Mouse (Mus musculus) left cerebral cortex, adult 2 months (tissue): ENCODE data around the gene Dlst. TPM values are rescaled to one million over a fixed set of nuclear protein-coding genes. Genes with fewer than 3 reads are reported as not detected.

Experiments
- DNase-seq, 2 experiments: peaks; one replicate each; pipeline ENCODE4 v3.0.0; 2021 to 2022; ENCODE audit warnings: low spot score in 2 of 2, mixed read lengths in 1 of 2; ENCODE audit errors: extremely low spot score in 1 of 2
- H3K27ac ChIP-seq: fragments of 200-600 bp; 2 replicates; pipeline ENCODE4 v1.8.1; 2022
- H3K4me3 ChIP-seq: fragments of 200-600 bp; 2 replicates; pipeline ENCODE4 v1.8.1; 2022
- CTCF ChIP-seq: fragments of 200-600 bp; IDR thresholded peaks from 2 replicates; pipeline ENCODE4 v1.8.1; 2022; ENCODE audit warnings: antibody characterized with exemption, mild to moderate bottlenecking, moderate library complexity
- intact Hi-C: fragments of 180-260 bp; cut with DNase I; formaldehyde crosslinking; loops from one replicate; pipeline ENCODE4 v1.15.1; 2025
- total RNA-seq, 2 experiments: library from RNA; stranded (reverse); gene quantifications; 2 replicates each; pipeline ENCODE4 v1.2.3; 2021

Dlst gene
- total RNA-seq, 2 experiments from 2014 or later: 146 to 156 TPM

DNA sequence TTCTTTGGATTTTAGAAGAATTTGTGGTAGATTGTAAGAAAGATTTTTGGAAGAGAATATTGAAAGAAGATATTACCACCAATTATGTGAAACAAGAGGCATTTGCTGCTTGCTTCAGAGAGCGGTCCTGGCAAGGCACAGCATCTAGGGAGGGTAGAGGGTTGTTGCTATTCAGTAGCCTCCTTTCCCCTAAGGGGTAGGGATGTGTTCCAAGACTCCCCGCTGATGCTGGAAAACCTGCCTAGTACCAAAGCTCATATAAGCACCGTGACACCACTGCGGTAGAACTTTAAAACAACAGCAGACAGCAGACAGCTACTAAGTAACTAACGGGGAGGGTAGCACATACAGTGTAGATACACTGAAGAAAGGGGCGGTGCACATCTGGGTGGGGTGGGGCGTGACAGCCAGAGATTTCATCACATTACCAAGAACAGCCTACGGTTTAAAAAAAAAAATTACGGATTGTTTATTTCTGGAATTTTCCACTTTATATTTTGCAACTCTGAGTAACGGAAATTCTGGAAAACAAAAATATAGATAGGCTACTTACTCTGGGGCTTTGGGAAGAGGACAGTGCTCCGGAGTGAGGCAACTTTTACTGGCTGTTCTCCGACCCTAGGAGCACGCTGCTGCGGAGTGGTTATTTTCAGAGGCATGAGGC, 47.3 kb downstream of the Dlst start:
- DNase-seq: no peak
- Histone ChIP-seq H3K4me3 (no peak overlapping the region), H3K27ac (no peak overlapping the region)
- intact Hi-C loops: loop anchor here (10.0 kb wide), 1 partner anchor 327 kb away; no protein-coding TSS in a partner anchor
- no peak for TF ChIP-seq CTCF

DNA sequence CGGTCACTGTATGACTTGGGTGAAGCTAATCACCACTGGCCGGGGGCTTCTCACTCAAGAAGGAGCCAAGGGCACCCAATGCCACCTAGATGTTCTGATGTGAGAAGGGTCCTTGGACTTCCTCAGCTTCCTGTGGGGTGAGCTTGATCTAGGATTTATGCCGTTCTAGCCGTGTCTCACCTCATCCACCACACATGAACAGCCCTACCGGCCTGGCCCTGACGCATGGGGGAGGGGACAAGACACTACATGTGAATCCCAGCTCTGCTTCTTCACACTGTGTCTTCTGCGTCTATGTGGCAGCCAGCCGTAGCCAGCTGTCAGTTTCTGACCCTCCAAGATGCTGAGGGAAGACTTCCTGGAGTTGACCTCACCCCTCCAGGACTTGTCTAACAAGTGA, 48.2 kb downstream of the Dlst start:
- intact Hi-C loops: loop anchor here (10.0 kb wide), 1 partner anchor 326 kb away; no protein-coding TSS in a partner anchor
- no peak for DNase-seq

DNA sequence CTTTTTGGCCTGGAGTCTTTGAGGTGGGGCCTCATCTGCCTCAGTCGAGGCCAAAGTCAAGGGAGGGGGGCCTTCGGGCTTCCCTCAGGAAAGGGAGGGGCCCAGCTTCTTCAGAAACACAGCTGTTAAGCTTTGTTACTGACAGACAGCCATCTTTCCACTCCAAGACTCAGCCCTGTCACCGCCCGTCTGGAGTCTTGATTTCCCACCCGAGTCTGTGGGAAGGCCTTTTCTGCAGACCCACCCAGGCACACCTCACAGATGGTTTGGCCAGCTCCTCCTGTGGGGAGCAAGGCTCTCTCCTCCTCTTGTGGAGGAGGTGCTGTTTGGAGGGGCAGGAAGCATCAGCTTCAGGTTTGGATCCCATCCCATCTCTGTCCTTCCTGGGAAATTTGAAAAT, 49.0 kb downstream of the Dlst start:
- no peak overlapping the region for H3K4me3 ChIP-seq
- no peak overlapping the region for H3K27ac ChIP-seq
- DNase-seq: no peak
- intact Hi-C loops: loop anchor here (10.0 kb wide), 1 partner anchor 325 kb away; no protein-coding TSS in a partner anchor
- TF ChIP-seq CTCF: no peak

More for the DNA sequence above, 48.2 kb downstream of the Dlst start:
- H3K27ac ChIP-seq: no peak overlapping the region
- TF ChIP-seq CTCF: no peak
- no peak overlapping the region for H3K4me3 ChIP-seq

DNA sequence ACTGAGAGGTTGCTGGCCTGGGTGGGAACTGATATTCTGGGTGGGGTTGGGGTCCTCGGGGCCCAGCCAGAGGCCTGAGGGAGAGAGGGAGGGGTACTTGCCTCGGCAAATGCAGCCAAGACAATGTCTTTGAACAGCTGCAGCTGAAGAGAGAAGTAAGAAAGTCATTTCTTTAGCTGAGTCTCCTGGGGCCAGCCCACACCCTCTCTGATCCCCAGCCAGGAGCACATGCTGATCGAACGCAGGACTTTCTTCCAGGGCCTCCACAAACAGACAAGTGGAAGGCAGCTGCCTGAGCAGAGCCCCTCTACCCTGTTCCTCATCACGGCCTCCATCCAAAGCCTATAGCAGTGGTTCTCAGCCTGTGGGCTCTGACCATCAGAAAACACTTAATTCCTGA, 54.4 kb downstream of the Dlst start:
- no peak for DNase-seq
- no peak overlapping the region for H3K27ac ChIP-seq
- intact Hi-C loops: no loop called here
- TF ChIP-seq CTCF: no peak
- no peak overlapping the region for H3K4me3 ChIP-seq

DNA sequence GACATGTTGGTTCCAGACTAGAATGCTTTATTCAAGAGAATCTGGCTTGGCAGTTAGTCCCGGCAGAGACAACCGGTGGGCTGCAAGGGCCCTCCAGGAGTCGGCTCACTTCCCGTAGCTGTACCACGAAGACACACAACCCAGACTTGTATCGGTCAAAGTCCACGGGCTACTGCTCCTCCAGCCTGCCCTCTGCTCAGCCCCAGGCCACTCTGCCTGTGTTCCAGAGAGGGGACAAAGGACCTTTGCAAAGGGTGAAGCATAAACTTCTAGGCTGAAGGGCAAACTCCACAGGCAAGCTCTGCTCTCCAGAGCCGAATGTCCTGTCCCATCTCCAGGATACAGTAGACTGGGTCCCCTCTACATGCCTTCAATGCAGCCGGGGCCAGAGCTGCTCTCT, 56.0 kb downstream of the Dlst start:
- Histone ChIP-seq H3K4me3 (no peak overlapping the region), H3K27ac (no peak overlapping the region)
- intact Hi-C loops: no loop called here
- DNase-seq: no peak
- no peak for TF ChIP-seq CTCF

DNA sequence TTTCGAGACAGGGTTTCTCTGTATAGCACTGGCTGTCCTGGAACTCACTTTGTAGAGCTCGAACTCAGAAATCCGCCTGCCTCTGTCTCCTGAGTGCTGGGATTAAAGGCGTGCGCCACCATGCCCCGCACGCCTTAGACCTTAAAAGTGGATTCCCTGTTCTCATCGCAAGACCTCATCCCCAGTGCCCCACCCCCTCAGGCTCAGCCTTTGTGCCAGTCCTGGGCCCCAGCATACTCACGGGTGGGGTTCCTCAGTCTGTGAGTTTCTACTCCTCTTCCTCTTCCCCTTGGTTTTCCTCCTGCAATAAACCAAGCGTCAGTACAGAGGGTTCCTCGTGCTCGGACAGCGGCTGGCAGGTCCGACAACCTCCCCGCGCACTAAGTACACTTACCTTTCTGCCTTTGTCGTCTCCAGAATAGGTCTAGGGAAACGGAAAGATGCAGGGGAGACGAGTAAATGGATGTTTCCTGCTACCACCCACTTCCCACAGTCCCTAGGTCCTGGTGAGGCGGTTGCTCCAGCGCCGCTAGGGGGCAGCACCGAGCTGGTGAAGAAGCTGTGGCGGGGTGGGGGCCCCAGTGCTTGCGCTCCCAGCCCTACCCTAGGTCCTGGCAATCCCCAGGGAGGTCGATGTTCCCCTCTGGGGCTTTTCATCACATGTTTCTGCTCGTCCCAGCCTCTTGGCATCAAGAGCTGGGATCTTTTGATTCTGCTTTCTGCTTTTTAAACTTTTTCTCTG, 58.7 kb downstream of the Dlst start:
- peak; percentile 98 for TF ChIP-seq CTCF
- intact Hi-C loops: loop anchor here (1.0 to 2.0 kb wide), 2 partner anchors 50 to 136 kb away; partner anchors contain the start of gene Eif2b2
- no peak overlapping the region for H3K27ac ChIP-seq
- peak; percentile 81 to 90 for DNase-seq
- H3K4me3 ChIP-seq: peak overlapping the region; percentile 42

DNA sequence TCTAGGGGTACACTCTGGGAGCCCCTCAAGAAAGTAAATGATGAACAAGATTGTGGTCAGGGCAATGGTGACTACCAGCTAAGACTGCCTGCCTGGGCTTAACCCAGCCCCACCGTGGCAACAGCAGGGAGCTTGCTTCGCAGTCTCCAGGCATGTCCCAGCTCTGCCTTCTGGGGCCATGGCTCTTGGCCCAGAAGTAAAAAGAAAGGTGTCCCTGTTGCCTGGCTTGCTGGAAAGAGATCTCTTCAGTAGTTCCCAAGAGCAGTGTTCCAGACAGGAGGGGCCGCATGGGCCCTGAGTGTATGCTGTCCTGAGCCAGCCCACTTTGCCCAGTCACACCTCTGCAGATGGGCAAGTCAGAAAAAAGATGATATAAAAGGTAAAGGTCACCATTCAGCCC, 59.2 kb downstream of the Dlst start:
- DNase-seq: no peak
- TF ChIP-seq CTCF: no peak
- Histone ChIP-seq H3K4me3 (no peak overlapping the region), H3K27ac (no peak overlapping the region)
- intact Hi-C loops: loop anchor here (1.0 to 5.0 kb wide), 3 partner anchors 37 to 135 kb away; partner anchors contain the start of gene Eif2b2

DNA sequence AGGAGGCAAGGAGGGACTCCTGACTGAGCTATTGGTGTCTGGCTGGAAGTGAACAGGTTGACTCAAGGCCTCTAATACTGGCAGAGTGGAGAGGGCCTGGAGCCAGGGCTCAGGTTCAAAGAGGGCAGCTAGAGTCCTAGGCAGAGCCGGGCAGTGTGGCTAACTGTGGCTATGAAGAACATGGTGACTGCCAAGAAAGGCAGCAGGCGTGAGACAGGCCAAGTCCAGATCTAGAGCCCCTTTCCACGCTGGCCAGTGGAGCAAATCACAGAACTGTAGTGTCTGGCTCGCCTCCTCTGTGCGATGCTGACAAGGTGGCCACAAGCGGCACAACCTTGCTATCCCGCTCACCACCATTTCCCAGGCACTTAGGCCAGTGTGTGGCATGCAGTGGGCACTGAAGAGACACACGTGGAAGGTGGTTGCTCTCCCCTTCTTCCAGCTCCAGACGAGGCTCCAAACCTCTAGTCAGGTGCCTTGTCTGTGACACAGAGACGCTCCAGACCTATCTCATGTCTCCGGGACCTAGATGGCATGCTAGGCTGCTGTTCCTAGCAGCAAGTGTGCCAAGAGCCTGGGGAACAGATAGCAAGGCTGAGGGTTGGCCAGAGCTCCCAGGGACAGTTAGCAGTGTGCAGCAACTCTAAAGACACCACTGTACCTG, 59.8 kb downstream of the Dlst start:
- Histone ChIP-seq H3K27ac (no peak overlapping the region), H3K4me3 (no peak overlapping the region)
- no peak for DNase-seq
- intact Hi-C loops: loop anchor here (5.0 kb wide), 1 partner anchor 37 kb away; no protein-coding TSS in a partner anchor
- no peak for TF ChIP-seq CTCF

DNA sequence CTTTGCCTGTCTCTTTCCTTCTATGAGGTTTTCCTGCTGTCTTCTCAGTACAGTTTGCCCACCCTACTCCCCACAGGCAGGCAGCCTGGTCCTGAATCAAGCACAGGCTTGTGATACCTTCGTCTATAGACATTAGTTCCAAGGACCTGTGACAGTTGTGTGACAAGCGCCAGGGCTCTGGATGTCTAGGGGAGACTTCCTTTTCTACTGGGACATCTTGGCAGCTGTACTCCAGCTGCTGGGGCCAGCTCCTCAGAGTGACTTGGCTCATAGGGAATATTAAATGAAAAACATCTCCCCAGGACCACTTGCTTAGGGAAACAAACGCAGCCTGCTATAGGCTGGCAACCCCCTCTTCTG, 60.3 kb downstream of the Dlst start:
- no peak for TF ChIP-seq CTCF
- Histone ChIP-seq H3K27ac (no peak overlapping the region), H3K4me3 (no peak overlapping the region)
- DNase-seq: no peak
- intact Hi-C loops: loop anchor here (5.0 kb wide), 1 partner anchor 36 kb away; no protein-coding TSS in a partner anchor

DNA sequence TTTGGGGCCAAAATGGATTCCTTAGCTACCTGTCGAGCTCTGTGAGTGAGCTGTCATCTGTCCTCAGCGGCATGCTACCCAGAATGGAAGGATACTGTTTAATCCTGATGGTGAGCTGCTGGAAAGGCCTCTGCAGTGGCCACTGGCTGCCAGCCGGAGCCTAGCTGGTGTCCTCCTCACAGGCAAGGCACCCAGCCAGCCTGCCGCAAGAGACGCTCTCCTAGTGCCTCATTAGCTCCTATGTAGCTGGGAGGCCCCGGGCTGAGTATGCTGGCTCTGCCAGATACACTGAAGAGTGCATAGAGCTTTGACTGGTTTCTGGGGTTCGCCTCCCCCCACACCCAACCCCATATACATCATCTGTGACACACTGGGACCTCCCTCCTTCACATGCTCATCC, 63.4 kb downstream of the Dlst start:
- H3K27ac ChIP-seq: no peak overlapping the region

DNA sequence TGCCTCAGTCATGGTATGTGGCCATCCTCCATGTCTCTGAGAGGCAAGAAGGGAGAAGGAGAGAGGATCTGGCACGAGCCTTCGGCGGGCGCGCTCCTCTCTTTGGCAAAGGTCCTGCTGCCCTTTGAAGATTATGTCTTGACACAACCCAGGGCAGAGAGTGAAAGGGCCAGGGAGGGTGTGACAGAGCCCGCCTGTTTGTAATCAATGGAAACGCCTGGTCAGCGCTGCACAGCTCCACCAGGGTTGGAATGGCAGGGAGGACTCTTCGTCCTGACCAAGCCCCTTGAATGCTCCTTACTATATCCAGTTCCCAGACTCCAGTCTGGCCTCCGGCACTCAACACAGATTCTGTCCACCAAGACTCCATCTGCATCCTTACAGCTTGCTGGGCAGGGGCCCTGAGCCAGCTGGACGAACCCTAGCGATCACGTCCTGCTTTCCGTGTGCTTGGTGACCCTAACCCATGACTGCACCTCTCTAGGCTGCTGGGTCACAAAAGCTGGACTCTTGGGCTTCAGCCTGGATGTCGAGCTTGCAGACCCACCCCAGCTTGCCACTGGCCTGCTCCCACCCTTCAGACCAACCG, 64.5 kb downstream of the Dlst start:
- Histone ChIP-seq H3K27ac (no peak overlapping the region), H3K4me3 (no peak overlapping the region)
- no peak for DNase-seq
- intact Hi-C loops: no loop called here
- no peak for TF ChIP-seq CTCF

More for the DNA sequence above, 63.4 kb downstream of the Dlst start:
- DNase-seq: no peak
- no peak; the same call in 1 of the 2 replicates for TF ChIP-seq CTCF
- H3K4me3 ChIP-seq: no peak overlapping the region
- intact Hi-C loops: loop anchor here (5.0 kb wide), 1 partner anchor 33 kb away; no protein-coding TSS in a partner anchor
